Mouse (Mus musculus): Measurements from ENCODE around the gene Cbx7. TPM values are rescaled to one million over a fixed set of nuclear protein-coding genes. Genes with fewer than 3 reads are reported as not detected.

Gene Cbx7
- total RNA-seq, 2 experiments from 2014 or later = 2.5 to 6.8 TPM

DNA sequence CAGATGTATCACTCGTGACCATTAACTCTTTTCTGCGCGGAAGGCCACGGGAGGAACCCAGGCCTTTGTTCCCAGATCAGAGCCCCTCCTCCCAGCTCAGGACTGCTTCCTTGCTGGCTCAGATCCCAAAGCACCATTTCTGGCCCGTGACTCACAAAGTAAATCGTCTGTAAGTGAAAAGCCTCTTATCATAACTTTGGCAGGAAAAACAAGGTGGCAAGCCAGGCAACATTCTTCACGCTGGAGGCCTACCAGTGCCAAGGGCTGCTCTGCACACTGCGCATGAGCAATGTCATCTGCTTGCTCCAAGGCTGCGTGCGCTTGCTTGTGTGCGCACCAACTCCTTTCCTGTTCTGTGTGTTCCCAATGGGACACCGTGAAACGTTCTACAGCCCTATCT lies 91.6 kb downstream of the Cbx7 start:
- ATAC-seq (replicated peaks; ENCODE audit: low FRiP score, low TSS enrichment, poor library complexity, severe bottlenecking) = peak; percentile 55; the same call in 1 of the 2 replicates

DNA sequence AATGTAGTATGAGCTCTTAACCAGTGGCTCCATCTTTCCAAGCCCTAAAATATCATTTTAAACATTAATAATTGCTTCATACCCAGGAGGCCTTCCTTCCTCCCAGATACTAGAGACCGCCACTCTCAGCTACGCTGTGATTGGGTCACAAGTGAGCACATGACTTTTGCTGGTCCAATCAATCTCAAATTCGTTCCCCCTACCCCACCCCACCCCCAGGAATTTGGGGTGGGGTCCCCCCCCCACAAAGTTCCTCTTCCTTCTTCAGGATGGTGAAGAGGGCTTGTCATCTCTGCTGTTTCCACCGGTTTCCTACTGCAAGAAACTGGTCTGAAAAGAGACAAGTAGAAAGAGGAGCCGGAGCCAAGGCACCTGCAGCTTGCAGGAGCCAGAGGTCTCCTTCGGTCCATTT lies 92.2 kb downstream of the Cbx7 start:
- no peak for ATAC-seq (replicated peaks; ENCODE audit: low FRiP score, low TSS enrichment, poor library complexity, severe bottlenecking)

DNA sequence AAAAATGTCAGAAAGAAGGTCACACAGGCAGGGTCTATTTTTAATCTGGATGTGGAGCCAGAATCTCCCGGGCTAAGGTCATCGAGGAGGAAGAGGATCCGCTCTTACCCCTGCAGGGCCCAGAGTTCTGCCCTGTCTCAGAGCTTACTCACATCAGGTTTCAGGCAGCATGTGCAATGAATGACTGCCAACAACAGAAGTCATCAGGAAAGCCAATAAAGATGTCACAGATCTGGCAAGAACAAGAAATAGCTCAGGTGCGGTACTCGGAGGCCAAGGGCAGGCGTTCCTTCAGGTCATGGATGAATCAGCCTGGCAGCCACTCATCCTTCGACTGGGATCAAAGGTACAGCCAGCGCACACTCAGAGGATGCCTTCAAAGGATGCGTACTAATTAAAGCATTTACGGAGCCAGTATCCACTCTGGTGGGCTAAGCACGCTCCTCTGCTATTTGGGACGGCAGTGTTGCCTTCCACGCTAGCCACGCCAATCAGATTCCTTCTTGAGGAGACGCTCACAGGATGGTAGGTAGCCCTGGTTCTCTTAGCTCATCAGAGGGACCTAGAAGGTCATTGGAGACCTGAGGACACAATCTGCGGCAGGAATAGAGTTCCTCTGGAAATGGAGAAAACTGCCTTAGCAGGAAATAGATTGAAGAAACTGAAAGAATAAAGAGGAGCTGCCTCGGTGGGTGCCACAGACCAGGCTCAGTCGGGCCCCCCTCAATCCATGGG lies 95.5 kb downstream of the Cbx7 start:
- no peak for ATAC-seq (replicated peaks; ENCODE audit: low FRiP score, low TSS enrichment, poor library complexity, severe bottlenecking)

DNA sequence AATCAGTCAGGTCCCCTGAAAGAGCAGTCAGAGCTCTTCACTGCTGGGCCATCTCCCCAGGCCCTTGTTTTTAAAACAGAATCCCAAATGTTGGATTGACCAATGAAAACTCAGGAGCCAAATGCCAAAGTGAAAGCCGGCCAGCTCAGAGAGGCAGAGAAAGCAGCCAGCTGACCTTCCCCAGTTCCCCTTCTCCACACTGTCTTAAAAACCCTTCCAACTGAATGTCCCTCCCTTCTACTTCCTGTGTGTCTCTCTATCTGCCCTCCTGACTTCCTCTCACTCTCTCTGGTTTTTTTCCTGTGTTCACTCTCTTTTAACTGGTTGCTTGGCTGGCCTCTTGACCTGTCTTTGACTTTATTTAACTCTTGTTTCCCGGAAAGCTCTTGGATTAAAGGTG lies 96.9 kb downstream of the Cbx7 start:
- ATAC-seq (replicated peaks; ENCODE audit: low FRiP score, low TSS enrichment, poor library complexity, severe bottlenecking) = no peak

DNA sequence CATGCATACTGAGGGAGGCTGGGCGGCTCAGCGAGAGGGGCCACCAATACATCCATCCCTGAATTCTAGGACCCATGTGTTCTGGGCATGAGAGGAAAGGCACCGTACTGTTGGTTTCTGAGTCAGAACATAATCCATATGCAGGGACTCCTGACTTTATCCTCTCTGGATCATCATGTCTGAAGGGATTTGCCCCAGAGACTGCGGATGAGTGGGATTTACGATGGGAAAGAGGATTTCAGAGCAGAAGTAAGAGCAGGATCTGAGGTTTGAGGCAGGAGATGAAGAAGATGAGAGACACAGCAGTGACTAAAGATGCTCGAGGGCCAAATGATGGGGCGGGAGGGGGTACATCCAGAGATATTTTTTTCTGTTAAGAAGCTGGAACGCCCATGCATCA lies 97.4 kb downstream of the Cbx7 start:
- ATAC-seq (replicated peaks; ENCODE audit: low FRiP score, low TSS enrichment, poor library complexity, severe bottlenecking) = no peak

DNA sequence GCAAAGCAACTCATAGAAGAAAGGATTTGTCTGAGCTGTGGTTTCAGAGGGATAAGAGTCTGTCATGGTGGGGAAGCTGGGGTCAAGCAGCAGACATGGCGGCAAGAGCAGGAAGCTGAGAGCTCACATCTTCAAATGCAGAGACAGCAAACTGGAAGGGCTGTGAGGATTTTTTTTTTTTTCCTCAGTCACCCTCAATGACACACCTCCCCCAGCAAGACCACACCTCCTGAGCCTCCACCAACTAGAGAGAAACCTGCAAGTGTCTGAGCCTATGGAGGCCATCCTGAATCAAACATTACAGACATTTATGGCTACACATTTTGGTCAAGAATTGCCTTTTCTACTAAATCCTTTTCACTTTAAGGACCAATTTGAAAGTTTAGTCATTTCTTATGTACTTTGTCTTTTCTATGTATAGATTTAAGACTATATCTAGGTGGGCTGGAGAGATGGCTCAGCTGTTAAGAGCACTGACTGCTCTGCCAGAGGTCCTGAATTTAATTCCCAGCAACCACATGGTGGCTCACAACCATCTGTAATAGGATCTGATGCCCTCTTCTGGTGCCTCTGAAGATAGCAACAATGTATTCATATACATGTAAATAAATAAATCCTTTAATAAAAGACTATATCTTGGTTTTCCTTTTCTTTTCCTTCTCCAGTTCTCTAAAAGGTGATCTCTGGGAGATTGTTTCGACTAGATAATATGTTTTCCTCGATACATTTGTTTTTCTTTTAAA lies 103.5 kb downstream of the Cbx7 start:
- no peak for ATAC-seq (replicated peaks; ENCODE audit: low FRiP score, low TSS enrichment, poor library complexity, severe bottlenecking)

Other genes starting within 250 kb of the Cbx7 start
- 9.9 and 11.8 TPM in 2 replicates for gene Sun2, start 228.6 kb downstream of the Cbx7 start, total RNA-seq (2014; fragmentation: Nextera tagmentation)
- gene Sun2, start 228.6 kb downstream of the Cbx7 start, total RNA-seq (2017) = 13.9 and 15.2 TPM in 2 replicates
- 13.2 and 13.5 TPM in 2 replicates for gene Dnal4, start 193.3 kb downstream of the Cbx7 start, total RNA-seq (2014; fragmentation: Nextera tagmentation)
- 7.6 and 10.0 TPM in 2 replicates for gene Dnal4, start 193.3 kb downstream of the Cbx7 start, total RNA-seq (2017)
- gene Nptxr, start 166.4 kb downstream of the Cbx7 start, total RNA-seq (2014; fragmentation: Nextera tagmentation) = 1.2 TPM in 1 of 2 replicates, not detected in the other
- not detected in 2 replicates for gene Nptxr, start 166.4 kb downstream of the Cbx7 start, total RNA-seq (2017)
- gene Npcd, start 136.9 kb downstream of the Cbx7 start, total RNA-seq (2014; fragmentation: Nextera tagmentation) = not detected in 2 replicates
- not detected in 2 replicates for gene Npcd, start 136.9 kb downstream of the Cbx7 start, total RNA-seq (2017)
- gene Cbx6, start 136.4 kb downstream of the Cbx7 start, total RNA-seq (2014; fragmentation: Nextera tagmentation) = 25.1 and 25.6 TPM in 2 replicates
- 14.4 and 36.7 TPM in 2 replicates for gene Cbx6, start 136.4 kb downstream of the Cbx7 start, total RNA-seq (2017)
- gene Apobec3, start 79.5 kb downstream of the Cbx7 start, total RNA-seq (2014; fragmentation: Nextera tagmentation) = 243 and 293 TPM in 2 replicates
- 135 and 175 TPM in 2 replicates for gene Apobec3, start 79.5 kb downstream of the Cbx7 start, total RNA-seq (2017)
- gene Pdgfb, start 43.9 kb upstream of the Cbx7 start, total RNA-seq (2014; fragmentation: Nextera tagmentation) = 0.39 and 0.99 TPM in 2 replicates
- 0.11 TPM in 1 of 2 replicates, not detected in the other for gene Pdgfb, start 43.9 kb upstream of the Cbx7 start, total RNA-seq (2017)
- gene Syngr1, start 120.2 kb upstream of the Cbx7 start, total RNA-seq (2014; fragmentation: Nextera tagmentation) = 12.7 and 18.1 TPM in 2 replicates
- 5.9 and 7.0 TPM in 2 replicates for gene Syngr1, start 120.2 kb upstream of the Cbx7 start, total RNA-seq (2017)
- gene Rpl3, start 120.7 kb upstream of the Cbx7 start, total RNA-seq (2014; fragmentation: Nextera tagmentation) = 2,690 and 2,775 TPM in 2 replicates
- gene Rpl3, start 120.7 kb upstream of the Cbx7 start, total RNA-seq (2017) = 3,160 and 3,275 TPM in 2 replicates
- gene Tab1, start 162.0 kb upstream of the Cbx7 start, total RNA-seq (2014; fragmentation: Nextera tagmentation) = 34.4 and 68.3 TPM in 2 replicates
- 13.8 and 20.4 TPM in 2 replicates for gene Tab1, start 162.0 kb upstream of the Cbx7 start, total RNA-seq (2017)
- not detected in 2 replicates for gene Mgat3, start 202.6 kb upstream of the Cbx7 start, total RNA-seq (2014; fragmentation: Nextera tagmentation)
- gene Mgat3, start 202.6 kb upstream of the Cbx7 start, total RNA-seq (2017) = not detected in 2 replicates

All from megakaryocyte-erythroid progenitor cell, adult 5-6 weeks (primary cell).